Mouse (Mus musculus) lung, postnatal 0 days (tissue): ENCODE data around the gene Itfg2. TPM values are rescaled to one million over a fixed set of nuclear protein-coding genes. Genes with fewer than 3 reads are reported as not detected.

Experiments used
- ATAC-seq: fragments of 200-750 bp; cut with Nextera tagmentation; 2 replicates; pipeline ENCODE4 v1.8.0; 2017; ENCODE audit warnings: moderate library complexity
- DNase-seq: peaks from one replicate; pipeline ENCODE4 v3.0.0-alpha.2; 2016; ENCODE audit warnings: low spot score
- H3K27ac ChIP-seq: fragments of 300-500 bp; sonication (generic); 2 replicates; pipeline ENCODE4 v1.5.1; 2014; ENCODE audit warnings: antibody characterized with exemption, mild to moderate bottlenecking, low read length, mixed read lengths
- H3K27me3 ChIP-seq: fragments of 300-500 bp; sonication (generic); replicated peaks from 2 replicates; pipeline ENCODE4 v1.6.1; 2014; ENCODE audit warnings: low read length, mixed read lengths; ENCODE audit not compliant: insufficient read depth
- H3K36me3 ChIP-seq: fragments of 300-500 bp; sonication (generic); 2 replicates; pipeline ENCODE4 v1.6.1; 2014; ENCODE audit warnings: low read length, mixed read lengths; ENCODE audit not compliant: insufficient read depth
- H3K4me1 ChIP-seq: fragments of 300-500 bp; sonication (generic); 2 replicates; pipeline ENCODE4 v1.6.1; 2014; ENCODE audit warnings: antibody characterized with exemption, low read depth, low read length, mixed read lengths; ENCODE audit not compliant: insufficient read depth
- H3K4me2 ChIP-seq: fragments of 300-500 bp; sonication (generic); replicated peaks from 2 replicates; pipeline ENCODE4 v1.6.1; 2014; ENCODE audit warnings: low read depth, mild to moderate bottlenecking, low read length, moderate library complexity, mixed read lengths
- H3K4me3 ChIP-seq: fragments of 300-500 bp; sonication (generic); 2 replicates; pipeline ENCODE4 v1.5.1; 2014; ENCODE audit warnings: low read depth, low read length
- H3K9ac ChIP-seq: fragments of 300-500 bp; sonication (generic); replicated peaks from 2 replicates; pipeline ENCODE4 v1.6.1; 2014; ENCODE audit warnings: low read depth, mild to moderate bottlenecking
- H3K9me3 ChIP-seq: fragments of 300-500 bp; sonication (generic); 2 replicates; pipeline ENCODE4 v1.6.1; 2016; ENCODE audit warnings: low read length, mixed read lengths
- CTCF ChIP-seq: IDR thresholded peaks from 2 replicates; pipeline ENCODE4 v1.5.1; 2016; ENCODE audit warnings: antibody characterized with exemption, mild to moderate bottlenecking
- EP300 ChIP-seq: IDR thresholded peaks from 2 replicates; pipeline ENCODE4 v1.6.1; 2016; ENCODE audit warnings: antibody characterized with exemption, mild to moderate bottlenecking, control low read depth
- WGBS: fragments of 180-500 bp; shearing (Covaris S2); extraction: QIAGEN DNeasy Blood & Tissue Kit; methylation state at CpG from one replicate; pipeline ENCODE4 v1.1.7; 2014; 5-methylcytosine and 5-hydroxymethylcytosine counted together
- polyA plus RNA-seq: library from polyadenylated mRNA; unstranded; fragments of >200 nt; fragmentation: Nextera tagmentation; extraction: Ambion mirVana; gene quantifications from 2 replicates; pipeline ENCODE4 v1.2.1, GENCODE M21; 2015

The Itfg2 gene
- polyA plus RNA-seq, 1 experiment from 2014 or later: 19.8 TPM

DNA sequence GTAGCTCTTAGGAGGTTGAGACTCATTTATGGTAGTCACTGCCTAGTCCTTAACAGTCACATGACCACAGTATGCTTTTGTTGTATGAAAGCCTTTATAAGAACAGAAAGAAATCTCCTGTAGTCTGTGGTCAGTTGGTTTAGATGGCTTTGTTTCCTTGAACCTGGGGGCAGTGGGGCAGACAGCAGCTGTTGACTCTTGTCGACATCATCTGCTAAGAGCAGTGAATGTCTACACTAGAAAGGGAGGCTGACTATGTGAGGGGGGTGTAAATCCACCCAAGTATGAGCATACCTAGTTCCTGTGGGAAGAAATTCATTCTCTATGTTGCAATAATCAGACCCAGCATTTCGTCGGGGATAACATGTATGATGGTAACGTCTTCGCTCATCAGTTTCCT, 22.3 kb upstream of the Itfg2 start:
- H3K9me3 ChIP-seq: no peaks in the 10 kb centered on the region
- no peak overlapping the region for H3K9ac ChIP-seq
- no peak overlapping the region for H3K27ac ChIP-seq
- H3K4me3 ChIP-seq: no peak overlapping the region
- H3K4me1 ChIP-seq: no peaks in the 10 kb centered on the region
- no peaks in the 10 kb centered on the region for H3K27me3 ChIP-seq
- TF ChIP-seq EP300 (no peak), CTCF (no peak)
- DNase-seq: no peak
- no peak overlapping the region for H3K4me2 ChIP-seq
- no peak for ATAC-seq
- H3K36me3 ChIP-seq: no peaks in the 10 kb centered on the region
- 93% methylated on average over 5 of the region's 5 CpGs for WGBS

DNA sequence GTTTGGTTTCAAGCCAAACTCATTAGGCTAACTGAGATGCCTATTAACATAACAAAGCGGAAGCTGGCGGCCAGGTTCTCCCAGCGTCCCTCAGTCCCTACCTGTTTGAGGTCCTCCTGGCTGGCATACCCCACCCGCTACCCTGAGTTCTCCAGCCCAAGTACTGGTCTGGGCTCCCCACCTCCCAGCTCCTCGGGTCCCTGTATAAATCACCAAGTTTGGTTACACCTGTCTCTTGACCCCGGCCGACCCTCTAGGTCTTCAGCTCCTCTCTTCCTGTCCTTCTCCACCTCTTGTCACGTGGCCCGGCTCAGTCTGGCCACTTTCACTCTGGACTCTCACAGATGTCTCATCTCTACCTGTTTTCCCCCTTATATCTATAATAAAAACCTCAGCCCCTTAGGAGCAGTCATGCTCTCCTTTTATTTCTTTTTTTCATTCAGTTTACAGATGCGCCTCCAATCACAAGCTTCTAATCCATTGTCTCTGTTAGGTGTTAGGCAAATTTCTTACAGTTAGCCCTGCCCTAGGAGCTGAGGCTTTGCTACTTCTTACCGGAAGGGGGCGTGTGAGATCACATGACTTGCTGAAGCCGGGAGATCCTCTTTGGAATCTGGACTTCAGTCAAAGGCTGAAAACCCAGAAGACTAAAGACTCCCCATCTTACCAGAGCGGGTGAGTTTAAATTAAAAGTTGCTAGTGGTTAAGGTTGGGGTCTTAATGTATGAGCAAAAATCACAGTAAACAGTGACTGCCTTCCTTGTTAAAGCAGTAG, 21.2 kb upstream of the Itfg2 start:
- Histone ChIP-seq H3K27me3 (no peaks in the 10 kb centered on the region), H3K27ac (no peak overlapping the region), H3K4me3 (peak overlapping the region; percentile 8), H3K4me2 (peak overlapping the region; percentile 41), H3K9ac (no peak overlapping the region), H3K9me3 (no peaks in the 10 kb centered on the region), H3K36me3 (no peaks in the 10 kb centered on the region), H3K4me1 (no peaks in the 10 kb centered on the region)
- WGBS: 19% methylated on average over 14 of the region's 14 CpGs
- peak; percentile 81 for ATAC-seq
- peak; percentile 87 for DNase-seq
- TF ChIP-seq CTCF (peak; percentile 84), EP300 (no peak)

DNA sequence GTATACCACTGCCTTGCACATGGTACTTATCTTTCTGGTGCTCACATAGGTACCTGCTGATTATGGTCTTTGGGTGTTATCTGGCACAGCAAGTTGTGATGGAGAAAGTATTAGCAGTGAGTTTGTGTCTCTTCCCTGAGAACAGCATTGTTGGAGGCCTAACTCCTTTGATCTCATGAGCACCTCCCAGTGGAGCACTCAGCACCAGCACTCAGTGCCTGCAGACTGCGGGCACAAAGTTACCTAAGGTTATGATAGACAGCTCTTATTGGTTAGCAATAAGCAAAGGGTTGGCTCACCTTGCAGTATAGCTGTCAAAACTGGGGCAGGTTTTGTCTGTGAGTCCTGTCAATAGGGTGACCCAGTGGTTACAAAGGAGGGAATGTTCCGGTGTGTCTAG, 15.5 kb upstream of the Itfg2 start:
- peaks cover 9% of the 10 kb centered on the region; the same call in 1 of the 2 replicates for H3K4me1 ChIP-seq
- 85% methylated on average over 2 of the region's 2 CpGs for WGBS
- TF ChIP-seq EP300 (no peak), CTCF (peak; percentile 24)
- no peak for DNase-seq
- H3K4me3 ChIP-seq: no peak overlapping the region
- H3K9me3 ChIP-seq: no peaks in the 10 kb centered on the region
- H3K27me3 ChIP-seq: no peaks in the 10 kb centered on the region
- H3K4me2 ChIP-seq: no peak overlapping the region
- 0 out of 2 replicates have a peak, but pooled peaks cover under 1% of the 10 kb centered on the region for H3K36me3 ChIP-seq
- no peak overlapping the region for H3K27ac ChIP-seq
- no peak overlapping the region for H3K9ac ChIP-seq
- ATAC-seq: no peak

DNA sequence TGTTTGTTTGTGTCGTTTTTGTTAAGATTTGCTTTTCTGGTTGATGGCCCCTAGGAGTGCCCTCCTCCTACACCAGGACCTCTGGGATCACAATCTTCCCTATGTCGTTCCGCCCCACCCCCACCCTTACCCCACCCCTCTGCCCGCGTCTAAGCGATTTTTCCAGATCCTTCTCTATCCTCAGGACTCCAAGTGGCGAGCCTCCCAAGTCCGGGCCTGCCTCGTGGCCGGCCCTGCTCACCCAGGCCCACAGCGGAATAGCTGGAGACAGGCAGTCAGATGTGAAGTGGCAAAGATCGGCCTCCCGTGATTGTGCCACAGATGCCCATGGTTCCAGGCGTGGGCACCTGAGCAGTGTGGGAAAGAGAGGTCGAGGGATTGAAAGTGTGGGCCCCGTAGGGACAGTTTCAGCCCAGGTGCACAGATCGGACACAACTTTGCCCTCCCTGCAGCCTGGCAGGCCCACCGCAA, 14.2 kb upstream of the Itfg2 start:
- peak overlapping the region; percentile 87 for H3K4me3 ChIP-seq
- DNase-seq (no peak), ATAC-seq (peak; percentile 42)
- no peaks in the 10 kb centered on the region for H3K27me3 ChIP-seq
- WGBS: 13% methylated on average over 18 of the region's 18 CpGs
- H3K4me2 ChIP-seq: peak overlapping the region; percentile 92
- H3K9ac ChIP-seq: peak overlapping the region; percentile 27; the same call in 1 of the 2 replicates
- 0 out of 2 replicates have a peak, but pooled peaks cover 8% of the 10 kb centered on the region for H3K36me3 ChIP-seq
- H3K4me1 ChIP-seq: peaks cover 12% of the 10 kb centered on the region; the same call in 1 of the 2 replicates
- peak overlapping the region; percentile 95 for H3K27ac ChIP-seq
- H3K9me3 ChIP-seq: no peaks in the 10 kb centered on the region
- TF ChIP-seq CTCF (no peak), EP300 (no peak)

DNA sequence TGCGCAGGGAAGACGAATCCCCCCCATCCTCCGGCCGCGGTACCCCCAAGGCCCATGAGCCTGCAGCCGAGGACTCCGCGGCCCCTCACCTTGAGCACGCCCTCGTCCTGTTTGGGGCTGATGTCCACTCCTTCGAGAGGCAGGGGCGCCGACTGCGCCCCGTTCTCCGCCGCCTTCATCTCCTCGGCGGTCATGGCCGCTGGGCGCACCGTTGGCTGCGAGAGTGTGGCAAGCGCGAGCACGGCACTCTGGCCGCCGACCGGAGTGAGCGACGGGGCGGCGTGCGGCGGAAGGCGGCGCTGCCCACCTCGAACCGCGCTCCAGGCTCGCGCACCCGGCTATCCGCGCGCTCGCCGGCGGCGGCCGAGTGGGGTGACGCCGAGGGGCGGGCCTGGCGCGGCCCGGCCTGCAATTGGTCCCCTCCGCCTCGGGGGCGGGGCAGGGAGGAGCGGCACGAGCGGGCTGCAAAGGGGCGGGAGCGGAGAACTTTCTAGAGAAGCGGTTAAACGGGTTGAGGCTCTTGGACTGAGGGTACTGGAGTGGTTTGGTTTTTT, 13.7 kb upstream of the Itfg2 start, which contains the start of gene Fkbp4:
Fkbp4 (minus strand) TSS at position 361 of the 554 bp plus-strand sequence.
- H3K4me3 ChIP-seq: peak within 1 kb of the TSS; percentile 87
- H3K9me3 ChIP-seq: no peaks in the 10 kb centered on the region
- no peaks in the 10 kb centered on the region for H3K27me3 ChIP-seq
- DNase-seq: peak; percentile 97
- no peak for TF ChIP-seq EP300
- TF ChIP-seq CTCF: peak; percentile 36
- peak; percentile 97 for ATAC-seq
- peaks cover 13% of the 10 kb centered on the region; the same call in 1 of the 2 replicates for H3K36me3 ChIP-seq
- peak within 1 kb of the TSS; percentile 95 for H3K27ac ChIP-seq
- under 1% methylated on average over 56 of the region's 67 CpGs for WGBS
- peaks cover 12% of the 10 kb centered on the region; the same call in 1 of the 2 replicates for H3K4me1 ChIP-seq
- H3K9ac ChIP-seq: peak within 1 kb of the TSS; percentile 80
- peak within 1 kb of the TSS; percentile 92 for H3K4me2 ChIP-seq

DNA sequence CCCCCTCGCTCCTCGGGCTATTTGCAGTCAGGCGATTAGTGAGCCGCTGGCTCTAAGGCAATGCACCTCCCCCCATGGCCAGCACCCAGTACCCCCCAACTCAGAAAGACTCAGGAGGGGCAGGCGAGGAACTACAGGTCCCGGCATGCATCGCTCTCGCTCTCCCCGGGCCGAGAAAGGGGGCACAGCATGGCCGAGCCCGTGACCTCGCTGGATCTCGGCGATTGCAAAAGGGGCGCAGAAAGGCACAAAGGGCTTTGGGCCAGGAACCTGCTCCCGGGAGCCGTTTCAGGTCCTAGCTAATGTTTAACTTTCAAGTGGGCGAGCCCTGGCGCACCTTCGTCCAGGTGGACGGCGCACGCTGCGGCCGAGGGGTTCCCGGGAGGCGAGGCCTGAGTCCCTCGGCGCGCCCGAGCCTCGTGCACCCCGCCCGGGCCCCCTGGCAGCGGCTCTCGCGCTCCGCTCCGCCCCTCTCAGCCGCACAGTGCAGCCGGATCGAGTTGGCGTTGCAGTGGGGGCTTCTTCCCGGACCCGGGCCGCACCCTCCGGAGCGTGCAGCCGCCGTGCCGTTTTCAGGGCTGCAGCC, 13.1 kb upstream of the Itfg2 start:
- under 1% methylated on average over 44 of the region's 52 CpGs for WGBS
- peak overlapping the region; percentile 92 for H3K4me2 ChIP-seq
- H3K9ac ChIP-seq: peak overlapping the region; percentile 80
- no peaks in the 10 kb centered on the region for H3K27me3 ChIP-seq
- peaks cover 12% of the 10 kb centered on the region; the same call in 1 of the 2 replicates for H3K4me1 ChIP-seq
- ATAC-seq (peak; percentile 75), DNase-seq (peak; percentile 87)
- peak overlapping the region; percentile 95 for H3K27ac ChIP-seq
- TF ChIP-seq CTCF (no peak), EP300 (no peak)
- H3K4me3 ChIP-seq: peak overlapping the region; percentile 87
- no peaks in the 10 kb centered on the region for H3K9me3 ChIP-seq
- peaks cover 18% of the 10 kb centered on the region for H3K36me3 ChIP-seq
